Mouse (Mus musculus): Measurements from ENCODE around the gene Fis1. TPM values are rescaled to one million over a fixed set of nuclear protein-coding genes. Genes with fewer than 3 reads are reported as not detected.

Fis1 gene
- polyA plus RNA-seq, 1 experiment from 2014 or later, result 299 TPM

GRCm38 (mm10) chr5:137000612-137001011 lies 47.5 kb downstream of the Fis1 start:
- H3K4me2 ChIP-seq (ENCODE audit: low read depth, severe bottlenecking), result no peak overlapping the region
- no peak overlapping the region for H3K27ac ChIP-seq (replicated peaks; ENCODE audit: low read depth, low read length)
- H3K4me1 ChIP-seq (ENCODE audit: control insufficient read depth, insufficient read depth, low read length), result 0 out of 2 replicates have a peak, but pooled peaks cover 2% of the 10 kb centered on the region
- ATAC-seq (ENCODE audit: insufficient number of reproducible peaks, low FRiP score, low TSS enrichment, low read depth) (no peak), DNase-seq (ENCODE audit: low spot score) (peak; percentile 49)
- H3K4me3 ChIP-seq (ENCODE audit: low read depth, low read length), result no peak overlapping the region
- no peak overlapping the region for H3K9ac ChIP-seq (ENCODE audit: low read length)
- 0 out of 2 replicates have a peak, but pooled peaks cover 2% of the 10 kb centered on the region for H3K36me3 ChIP-seq (ENCODE audit: control insufficient read depth, insufficient read depth, low read length)
- no peaks in the 10 kb centered on the region for H3K9me3 ChIP-seq (ENCODE audit: control insufficient read depth, low read length)
- WGBS, result 87% methylated on average over 2 of the region's 2 CpGs
- H3K27me3 ChIP-seq (ENCODE audit: control insufficient read depth, insufficient read depth, low read length), result no peaks in the 10 kb centered on the region

- no peak overlapping the region for H3K9ac ChIP-seq (ENCODE audit: low read length)
- no peaks in the 10 kb centered on the region for H3K4me1 ChIP-seq (ENCODE audit: control insufficient read depth, insufficient read depth, low read length)
- no peak overlapping the region for H3K27ac ChIP-seq (replicated peaks; ENCODE audit: low read depth, low read length)
- DNase-seq (ENCODE audit: low spot score) (no peak), ATAC-seq (ENCODE audit: insufficient number of reproducible peaks, low FRiP score, low TSS enrichment, low read depth) (no peak)
- no peaks in the 10 kb centered on the region for H3K9me3 ChIP-seq (ENCODE audit: control insufficient read depth, low read length)
- no peak overlapping the region for H3K4me3 ChIP-seq (ENCODE audit: low read depth, low read length)
- no peaks in the 10 kb centered on the region for H3K27me3 ChIP-seq (ENCODE audit: control insufficient read depth, insufficient read depth, low read length)
- 67% methylated on average over 8 of the region's 8 CpGs for WGBS
- H3K4me2 ChIP-seq (ENCODE audit: low read depth, severe bottlenecking), result no peak overlapping the region
- H3K36me3 ChIP-seq (ENCODE audit: control insufficient read depth, insufficient read depth, low read length), result no peaks in the 10 kb centered on the region
These were observed 54.2 kb downstream of the Fis1 start for GRCm38 (mm10) chr5:137007276-137007675.

- no peaks in the 10 kb centered on the region for H3K36me3 ChIP-seq (ENCODE audit: control insufficient read depth, insufficient read depth, low read length)
- no peak overlapping the region for H3K4me3 ChIP-seq (ENCODE audit: low read depth, low read length)
- H3K4me2 ChIP-seq (ENCODE audit: low read depth, severe bottlenecking), result no peak overlapping the region
- 41% methylated on average over 3 of the region's 3 CpGs for WGBS
- no peaks in the 10 kb centered on the region for H3K27me3 ChIP-seq (ENCODE audit: control insufficient read depth, insufficient read depth, low read length)
- DNase-seq (ENCODE audit: low spot score), result peak; percentile 62
- ATAC-seq (ENCODE audit: insufficient number of reproducible peaks, low FRiP score, low TSS enrichment, low read depth), result no peak
- no peak overlapping the region for H3K27ac ChIP-seq (replicated peaks; ENCODE audit: low read depth, low read length)
- no peaks in the 10 kb centered on the region for H3K9me3 ChIP-seq (ENCODE audit: control insufficient read depth, low read length)
- H3K4me1 ChIP-seq (ENCODE audit: control insufficient read depth, insufficient read depth, low read length), result no peaks in the 10 kb centered on the region
- no peak overlapping the region for H3K9ac ChIP-seq (ENCODE audit: low read length)
These were observed 56.9 kb downstream of the Fis1 start for GRCm38 (mm10) chr5:137009988-137010387.

GRCm38 (mm10) chr5:137012401-137012950 lies 59.4 kb downstream of the Fis1 start:
- no peak for ATAC-seq (ENCODE audit: insufficient number of reproducible peaks, low FRiP score, low TSS enrichment, low read depth)
- WGBS, result 78% methylated on average over 15 of the region's 15 CpGs
- Histone ChIP-seq H3K36me3 (ENCODE audit: control insufficient read depth, insufficient read depth, low read length) (no peaks in the 10 kb centered on the region), H3K4me2 (ENCODE audit: low read depth, severe bottlenecking) (no peak overlapping the region), H3K4me3 (ENCODE audit: low read depth, low read length) (no peak overlapping the region), H3K27ac (replicated peaks; ENCODE audit: low read depth, low read length) (no peak overlapping the region), H3K9ac (ENCODE audit: low read length) (no peak overlapping the region), H3K27me3 (ENCODE audit: control insufficient read depth, insufficient read depth, low read length) (no peaks in the 10 kb centered on the region), H3K4me1 (ENCODE audit: control insufficient read depth, insufficient read depth, low read length) (no peaks in the 10 kb centered on the region), H3K9me3 (ENCODE audit: control insufficient read depth, low read length) (no peaks in the 10 kb centered on the region)
- no peak for DNase-seq (ENCODE audit: low spot score)

MicroRNA genes within 50 kb of the gene (microRNA counts, 519-probe panel; counts per million panel counts)
- not detected for microRNA mmu-miR-702

Small RNAs within 50 kb of the gene (microRNA-seq; reads per million reads assigned to microRNA genes)
- gene Mir702, result 85.8 reads per million, percentile 46 among the genes with 10 or more reads in this experiment

Other genes starting within 250 kb of the Fis1 start
- 68.2 and 69.0 TPM in 2 replicates for gene Col26a1, start 70.1 kb upstream of the Fis1 start, polyA plus RNA-seq (2014; fragmentation: Nextera tagmentation; extraction: Ambion mirVana)
- 80.6 and 80.7 TPM in 2 replicates for gene Ift22, start 45.1 kb upstream of the Fis1 start, polyA plus RNA-seq (2014; fragmentation: Nextera tagmentation; extraction: Ambion mirVana)
- 0.08 TPM in 1 of 2 replicates, not detected in the other for gene Cldn15, start 13.3 kb downstream of the Fis1 start, polyA plus RNA-seq (2014; fragmentation: Nextera tagmentation; extraction: Ambion mirVana)
- gene Plod3, start 33.7 kb downstream of the Fis1 start, polyA plus RNA-seq (2014; fragmentation: Nextera tagmentation; extraction: Ambion mirVana), result 26.4 and 32.6 TPM in 2 replicates
- gene Znhit1, start 34.7 kb downstream of the Fis1 start, polyA plus RNA-seq (2014; fragmentation: Nextera tagmentation; extraction: Ambion mirVana), result 104 and 114 TPM in 2 replicates
- not detected in 2 replicates for gene Vgf, start 73.1 kb downstream of the Fis1 start, polyA plus RNA-seq (2014; fragmentation: Nextera tagmentation; extraction: Ambion mirVana)
- gene Ap1s1, start 92.9 kb downstream of the Fis1 start, polyA plus RNA-seq (2014; fragmentation: Nextera tagmentation; extraction: Ambion mirVana), result 135 and 145 TPM in 2 replicates
- gene Serpine1, start 119.0 kb downstream of the Fis1 start, polyA plus RNA-seq (2014; fragmentation: Nextera tagmentation; extraction: Ambion mirVana), result 0.16 and 0.52 TPM in 2 replicates
- 8.2 and 9.1 TPM in 2 replicates for gene Trim56, start 162.9 kb downstream of the Fis1 start, polyA plus RNA-seq (2014; fragmentation: Nextera tagmentation; extraction: Ambion mirVana)
- gene Muc3, start 196.0 kb downstream of the Fis1 start, polyA plus RNA-seq (2014; fragmentation: Nextera tagmentation; extraction: Ambion mirVana), result not detected in 2 replicates